Mouse (Mus musculus) fibroblast of lung, adult 2 months (primary cell): ENCODE data around the gene Gm3127.
"Not testable (repeated sequence)": the region's sequence is repeated elsewhere in the genome, so short reads cannot be mapped to it uniquely, and the experiment has no call there.

Experiments used
- DNase-seq: peaks from one replicate; pipeline ENCODE4 v3.0.0-alpha.2; 2011; ENCODE audit warnings: low read depth

Gm3127 gene

DNA sequence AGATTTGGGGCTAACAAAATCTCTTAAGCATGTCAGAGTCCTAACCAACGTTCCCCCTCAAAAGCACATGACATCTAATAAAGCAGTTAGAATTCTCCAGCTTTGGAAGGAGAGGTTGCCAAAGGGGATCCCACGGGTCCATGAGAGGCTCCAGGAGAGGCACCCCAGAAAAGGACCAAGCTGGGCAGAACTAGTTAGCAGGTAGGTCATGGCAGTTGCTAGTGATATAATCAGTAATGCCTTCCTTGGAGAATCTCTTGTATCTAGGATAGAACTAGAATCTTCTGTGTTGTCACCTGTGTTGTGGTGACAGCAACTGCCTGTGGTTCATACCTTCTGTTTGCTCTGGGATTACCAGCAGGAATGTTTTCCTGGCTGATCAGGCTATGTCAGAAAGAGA is at the start of gene Gm3127:
Gene Gm3127, plus strand, starts transcription at position 301 of the 400 bp plus-strand sequence.
- not testable (repeated sequence) for DNase-seq

DNA sequence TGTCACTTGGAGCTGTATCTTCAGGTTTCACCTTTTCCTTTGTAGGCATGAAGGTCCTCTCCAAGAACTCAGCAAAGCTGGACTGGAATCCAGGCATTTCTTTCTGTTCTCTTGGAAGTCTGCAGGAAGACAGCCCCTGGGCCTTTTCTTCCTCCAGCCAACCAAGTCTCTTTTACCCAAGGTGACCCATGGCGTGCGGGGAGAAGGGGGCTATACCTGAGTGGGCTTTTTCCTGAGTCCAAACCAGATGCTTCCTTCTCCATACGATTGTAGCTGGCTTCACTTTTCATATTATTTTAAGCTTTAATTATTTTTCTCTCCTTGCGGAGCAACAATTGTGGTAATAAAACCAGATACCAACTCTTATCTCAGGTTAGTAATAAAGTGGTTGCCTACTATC is 23.2 kb upstream of the Gm3127 start:
- not testable (repeated sequence) for DNase-seq

DNA sequence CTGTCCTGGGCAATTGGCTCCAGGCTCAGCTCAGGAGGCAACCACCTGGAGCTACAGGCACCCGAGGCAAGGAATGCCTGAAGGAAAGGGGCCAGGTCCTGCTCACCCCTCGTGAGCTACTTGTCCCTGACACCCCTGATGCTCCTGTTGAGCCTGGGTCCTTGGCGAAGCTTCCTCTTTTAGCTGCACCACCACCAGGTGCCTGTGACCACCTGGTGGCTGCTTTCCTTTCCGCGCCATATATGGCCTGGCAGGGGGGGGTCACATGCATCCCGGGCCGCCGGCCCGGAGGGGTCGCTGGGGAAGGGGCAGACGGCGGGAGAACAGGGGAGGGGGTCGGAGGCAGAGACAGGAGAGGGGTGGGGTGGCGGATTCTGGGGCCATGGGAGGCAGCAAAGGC is 17.2 kb downstream of the Gm3127 start:
- not testable (repeated sequence) for DNase-seq

DNA sequence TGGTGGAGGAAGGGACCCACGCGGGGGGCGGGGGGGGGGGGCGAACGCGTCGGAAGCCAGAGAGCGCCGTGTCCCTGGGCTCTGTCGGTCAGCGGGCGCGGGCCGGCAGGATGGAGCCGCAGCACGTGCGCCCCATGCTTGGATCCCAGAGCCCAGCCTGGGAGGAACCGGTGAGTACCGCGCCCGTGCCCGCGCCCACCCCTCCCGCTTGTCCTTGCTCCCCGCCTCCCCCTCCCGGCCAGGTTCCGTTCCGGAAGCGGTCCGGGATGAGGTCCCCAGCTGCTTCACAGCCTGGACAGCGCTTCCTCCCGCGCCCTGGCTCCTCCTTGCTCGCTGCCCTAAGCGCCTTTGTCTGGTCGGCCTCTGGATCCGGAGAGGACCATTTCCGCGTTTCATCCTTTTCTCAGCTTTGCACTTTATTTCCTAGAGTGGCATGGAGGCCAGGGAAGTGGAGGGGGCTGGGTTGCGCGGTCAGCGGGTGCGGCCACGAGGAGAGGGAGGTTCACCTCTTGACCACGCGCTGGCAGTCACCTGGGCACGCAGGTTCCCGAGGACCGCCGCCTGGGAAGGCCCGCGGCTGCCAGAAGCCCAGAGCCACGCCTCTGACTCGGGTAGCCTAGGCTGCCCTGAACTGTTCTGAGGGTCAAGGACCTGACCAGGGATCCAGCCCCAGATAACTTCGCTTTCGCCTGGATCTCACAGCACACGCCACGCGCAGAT is 17.8 kb downstream of the Gm3127 start, which contains the start of gene Gm2974:
Gene Gm2974, plus strand, starts transcription at position 86 of the 720 bp plus-strand sequence.
- DNase-seq: not testable (repeated sequence)

DNA sequence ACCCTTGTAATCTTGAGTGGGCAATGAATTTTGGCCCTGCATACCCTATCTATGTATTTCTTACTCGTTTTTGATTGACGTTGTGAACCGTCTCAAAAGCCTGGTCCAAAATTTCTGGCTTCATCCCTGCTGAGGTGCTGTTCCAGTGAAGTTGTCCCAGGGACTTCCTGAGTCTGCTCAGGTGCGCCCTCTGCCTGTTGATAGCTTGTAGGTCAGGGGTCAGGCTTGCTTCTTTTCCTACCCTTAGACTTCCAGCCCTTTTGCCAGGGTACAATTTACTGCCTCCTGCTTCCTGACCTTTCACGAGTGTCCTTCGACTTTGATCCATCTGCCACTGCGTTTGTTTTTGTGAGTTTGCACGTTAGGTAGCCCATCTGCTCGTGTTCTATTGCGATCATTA is 18.5 kb downstream of the Gm3127 start:
- not testable (repeated sequence) for DNase-seq
